Mouse (Mus musculus) G1E-ER4 (cell line): ENCODE measurements around the gene Nelfb. TPM values are rescaled to one million over a fixed set of nuclear protein-coding genes. Genes with fewer than 3 reads are reported as not detected.

Source experiments
- GATA1 ChIP-seq: IDR thresholded peaks from one replicate; pipeline ENCODE4 v1.8.0; 2012; ENCODE audit warnings: low read length, inconsistent platforms
- polyA plus RNA-seq: library from polyadenylated mRNA; stranded (reverse); fragments of >175 nt; gene quantifications from 2 replicates; pipeline ENCODE4 v1.2.3, GENCODE M21; 2012

Nelfb gene
- polyA plus RNA-seq, 1 experiment: 34.1 TPM

- no peak for TF ChIP-seq GATA1
These were observed 7.2 kb upstream of the Nelfb start, which contains the start of gene Fam166a for GRCm38 (mm10) chr2:25218445-25218844. Gene Fam166a (plus strand): TSS chr2:25218745.

- TF ChIP-seq GATA1: no peak
These were observed 6.4 kb upstream of the Nelfb start for GRCm38 (mm10) chr2:25217666-25218065.

DNA sequence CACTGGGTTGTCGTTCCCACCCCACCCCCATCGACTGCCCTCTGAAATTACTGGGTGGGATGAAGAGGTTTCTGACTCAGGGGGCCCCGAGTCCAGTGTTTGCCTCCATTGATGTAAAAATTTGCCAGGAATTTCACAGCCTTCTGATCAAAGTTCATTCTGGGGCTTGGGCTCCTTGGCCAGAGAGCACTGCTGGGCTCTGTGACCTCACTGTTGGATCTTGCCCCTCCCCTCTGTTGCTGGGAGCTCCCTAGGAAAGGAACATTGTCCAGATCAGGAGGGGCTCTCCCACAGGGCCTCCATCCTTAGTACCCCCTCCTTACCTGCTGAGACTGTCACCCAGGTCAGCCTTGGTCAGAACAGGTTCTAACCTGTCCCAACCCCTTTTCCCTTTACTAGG is 3.2 kb upstream of the Nelfb start, which contains the start of gene Stpg3:
TSS of gene Stpg3 (minus strand) at position 194 of the 400 bp plus-strand sequence.
- no peak for TF ChIP-seq GATA1

GRCm38 (mm10) chr2:25213266-25213865 is 2.1 kb upstream of the Nelfb start:
- TF ChIP-seq GATA1: no peak

GRCm38 (mm10) chr2:25210686-25211085 is 603 bp downstream of the Nelfb start:
- no peak for TF ChIP-seq GATA1

DNA sequence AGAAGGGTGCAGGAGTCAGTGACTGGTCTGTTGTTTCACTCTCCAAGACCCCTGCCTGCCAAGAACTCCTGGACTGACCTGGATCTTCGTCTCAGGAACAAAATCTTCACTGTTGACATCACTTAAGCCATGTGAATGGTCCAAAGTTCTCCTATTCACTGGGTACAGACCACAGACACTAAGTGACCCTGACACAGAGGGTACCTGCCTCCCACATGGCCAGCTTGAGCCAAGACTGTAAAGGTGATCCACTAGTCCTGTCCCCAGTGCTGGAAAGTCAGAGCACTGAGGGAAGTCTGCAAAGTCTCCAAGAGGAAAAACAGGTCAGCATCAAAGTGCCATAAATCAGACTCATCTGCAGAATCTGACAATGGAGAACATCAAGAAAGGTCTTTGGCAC is 3.7 kb downstream of the Nelfb start:
- TF ChIP-seq GATA1: no peak

GRCm38 (mm10) chr2:25203631-25204214 is 7.6 kb downstream of the Nelfb start:
- TF ChIP-seq GATA1: no peak

DNA sequence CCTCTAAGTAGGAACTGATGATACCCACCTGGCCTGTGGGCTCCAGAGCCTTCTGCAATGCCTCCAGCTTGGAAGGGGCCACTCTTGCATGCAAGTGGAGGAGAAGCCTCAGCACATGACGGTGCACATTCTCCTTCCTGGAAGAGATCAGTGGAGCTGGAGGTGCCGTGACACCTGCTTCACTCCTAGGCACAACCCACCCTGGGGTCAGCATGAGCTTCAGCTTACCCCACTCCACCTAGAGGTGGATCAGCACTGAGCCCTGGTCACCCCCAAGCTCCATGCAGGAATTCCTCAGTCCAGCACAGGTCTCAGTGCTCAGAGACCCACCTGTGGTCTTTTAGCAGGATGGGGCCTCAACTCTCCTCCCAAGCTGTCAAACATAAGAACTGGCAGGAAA is 10.7 kb downstream of the Nelfb start:
- no peak for TF ChIP-seq GATA1

GRCm38 (mm10) chr2:25197946-25198345 is 13.3 kb downstream of the Nelfb start:
- no peak for TF ChIP-seq GATA1

DNA sequence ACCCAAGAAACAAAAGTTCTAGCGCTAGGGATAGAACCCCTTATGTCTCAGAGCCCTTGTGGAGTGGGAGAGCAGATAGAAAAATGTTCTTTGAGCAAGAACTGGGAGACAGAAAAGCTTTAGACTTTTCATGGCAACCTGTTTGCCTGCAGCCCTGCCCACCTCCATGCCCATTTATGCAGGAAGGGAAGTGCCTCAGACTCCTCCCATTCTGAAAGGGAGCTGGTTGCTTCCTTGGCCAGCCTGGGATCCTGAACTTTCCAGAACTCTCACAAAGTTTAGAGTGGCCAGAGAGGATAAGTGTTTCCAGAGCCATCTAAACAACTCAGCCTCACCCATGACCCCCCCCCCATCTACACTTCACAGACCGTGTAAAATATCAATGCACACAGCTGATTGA is 14.1 kb downstream of the Nelfb start:
- no peak for TF ChIP-seq GATA1

GRCm38 (mm10) chr2:25196172-25196954 is 14.9 kb downstream of the Nelfb start, which contains the start of gene Tor4a:
Gene Tor4a (minus strand): TSS chr2:25196886.
- TF ChIP-seq GATA1: no peak

GRCm38 (mm10) chr2:25195211-25196156 is 15.8 kb downstream of the Nelfb start:
- TF ChIP-seq GATA1: no peak

DNA sequence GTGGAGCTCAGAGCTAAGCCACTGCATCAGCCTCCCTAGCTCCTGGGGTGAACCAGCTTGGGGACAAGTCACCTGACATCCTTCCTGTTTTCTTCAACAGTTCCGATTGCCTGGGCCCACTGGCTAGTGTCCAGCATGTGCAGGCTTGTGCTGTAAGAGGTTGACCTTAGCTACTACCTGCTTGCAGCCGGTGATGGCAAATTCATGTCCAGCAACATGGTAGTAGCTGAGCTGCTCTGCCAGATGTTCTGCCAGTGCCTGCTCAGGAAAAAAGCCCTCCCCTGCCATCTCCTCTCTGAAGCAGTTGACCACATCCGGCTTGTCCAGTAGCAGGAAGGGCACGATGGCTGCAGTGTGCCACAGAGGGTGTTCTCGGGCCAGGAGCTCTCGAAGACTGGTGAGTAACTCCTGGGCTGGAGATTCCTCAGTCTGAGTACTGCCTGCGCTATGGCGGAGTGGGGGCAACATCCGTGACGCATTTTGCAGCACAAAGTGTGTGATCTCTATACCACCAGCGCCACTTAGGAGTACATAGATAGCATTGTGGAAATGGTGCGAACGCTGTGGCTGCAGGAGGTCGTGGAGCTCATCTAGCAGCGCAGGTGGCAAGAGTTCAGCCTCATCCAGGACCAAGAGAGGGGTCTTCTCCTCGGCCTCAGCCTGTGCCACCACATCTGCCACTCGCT is 16.7 kb downstream of the Nelfb start:
- TF ChIP-seq GATA1: no peak

GRCm38 (mm10) chr2:25194006-25194405 is 17.3 kb downstream of the Nelfb start:
- TF ChIP-seq GATA1: no peak

DNA sequence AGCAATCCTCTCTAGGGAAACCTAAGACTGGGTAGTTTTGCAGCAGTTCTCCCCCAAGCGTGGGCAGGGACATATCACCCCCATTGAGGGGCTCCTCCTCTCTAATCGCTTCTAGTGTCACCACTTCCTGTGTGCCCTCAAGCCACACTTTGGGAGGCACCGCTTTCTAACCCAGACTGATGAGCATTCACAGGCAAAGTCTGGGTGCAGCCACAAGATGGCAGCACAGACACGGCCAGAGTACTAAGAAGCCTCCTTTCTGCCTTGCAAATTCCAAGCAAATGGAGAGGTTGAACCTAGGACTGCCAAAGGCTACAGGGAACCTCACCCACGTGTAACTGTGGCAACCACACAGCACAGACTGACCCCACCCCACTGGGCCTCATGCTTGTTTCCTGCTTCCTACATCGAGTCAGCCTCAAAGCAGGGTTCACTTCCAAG is 17.9 kb downstream of the Nelfb start:
- no peak for TF ChIP-seq GATA1

GRCm38 (mm10) chr2:25187841-25188240 is 23.4 kb downstream of the Nelfb start:
- TF ChIP-seq GATA1: no peak
